Mouse (Mus musculus) erythroblast, embryonic 14.5 days (primary cell): ENCODE measurements around the gene Ms4a10. TPM values are rescaled to one million over a fixed set of nuclear protein-coding genes. Genes with fewer than 3 reads are reported as not detected.

Experiments used
- H3K27me3 ChIP-seq: 2 replicates; pipeline ENCODE4 v1.6.1; 2012; ENCODE audit warnings: inconsistent platforms; ENCODE audit not compliant: control insufficient read depth
- H3K36me3 ChIP-seq: 2 replicates; pipeline ENCODE4 v1.6.1; 2012; ENCODE audit warnings: mild to moderate bottlenecking, inconsistent platforms; ENCODE audit not compliant: control insufficient read depth
- H3K4me1 ChIP-seq: 2 replicates; pipeline ENCODE4 v1.6.1; 2012; ENCODE audit warnings: inconsistent platforms; ENCODE audit not compliant: control insufficient read depth
- H3K4me3 ChIP-seq: replicated peaks from 2 replicates; pipeline ENCODE3; 2012; ENCODE audit warnings: moderate library complexity, mild to moderate bottlenecking, inconsistent platforms
- H3K9me3 ChIP-seq: 2 replicates; pipeline ENCODE4 v1.6.1; 2012; ENCODE audit warnings: low read length, inconsistent platforms, mixed read lengths; ENCODE audit not compliant: control insufficient read depth
- GATA1 ChIP-seq: IDR thresholded peaks from 2 replicates; pipeline ENCODE4 v1.6.1; 2012; ENCODE audit warnings: low read length, inconsistent platforms, mixed read lengths
- TAL1 ChIP-seq: IDR thresholded peaks from 3 replicates; pipeline ENCODE4 v1.6.1; 2012; ENCODE audit warnings: low read length, inconsistent platforms, mixed read lengths
- polyA plus RNA-seq: library from polyadenylated mRNA; stranded (reverse); fragments of >175 nt; gene quantifications from 2 replicates; pipeline ENCODE4 v1.2.3, GENCODE M21; 2012

Ms4a10 gene
- polyA plus RNA-seq, 1 experiment, result not detected

GRCm38 (mm10) chr19:10985889-10986288 is 11.4 kb upstream of the Ms4a10 start:
- Histone ChIP-seq H3K27me3 (no peaks in the 10 kb centered on the region), H3K4me3 (no peak overlapping the region), H3K36me3 (no peaks in the 10 kb centered on the region), H3K4me1 (peaks cover 1% of the 10 kb centered on the region; the same call in 1 of the 2 replicates), H3K9me3 (no peaks in the 10 kb centered on the region)
- TF ChIP-seq TAL1 (no peak), GATA1 (no peak)

- H3K27me3 ChIP-seq, result no peaks in the 10 kb centered on the region
- no peaks in the 10 kb centered on the region for H3K9me3 ChIP-seq
- H3K4me1 ChIP-seq, result peaks cover 5% of the 10 kb centered on the region
- TF ChIP-seq TAL1 (no peak), GATA1 (no peak)
- H3K36me3 ChIP-seq, result no peaks in the 10 kb centered on the region
- H3K4me3 ChIP-seq, result no peak overlapping the region
These were observed 10.1 kb upstream of the Ms4a10 start for GRCm38 (mm10) chr19:10984551-10984950.

- Histone ChIP-seq H3K4me3 (no peak overlapping the region), H3K27me3 (no peaks in the 10 kb centered on the region), H3K9me3 (no peaks in the 10 kb centered on the region), H3K4me1 (peaks cover 5% of the 10 kb centered on the region), H3K36me3 (no peaks in the 10 kb centered on the region)
- no peak for TF ChIP-seq GATA1
- no peak for TF ChIP-seq TAL1
These were observed 8.7 kb upstream of the Ms4a10 start for GRCm38 (mm10) chr19:10983146-10983545.

GRCm38 (mm10) chr19:10980210-10980609 is 5.7 kb upstream of the Ms4a10 start:
- Histone ChIP-seq H3K4me3 (no peak overlapping the region), H3K36me3 (no peaks in the 10 kb centered on the region), H3K27me3 (no peaks in the 10 kb centered on the region), H3K4me1 (peaks cover 5% of the 10 kb centered on the region), H3K9me3 (no peaks in the 10 kb centered on the region)
- no peak for TF ChIP-seq GATA1
- TF ChIP-seq TAL1, result no peak

- H3K27me3 ChIP-seq, result no peaks in the 10 kb centered on the region
- H3K4me3 ChIP-seq, result no peak overlapping the region
- H3K36me3 ChIP-seq, result no peaks in the 10 kb centered on the region
- peaks cover 5% of the 10 kb centered on the region for H3K4me1 ChIP-seq
- no peaks in the 10 kb centered on the region for H3K9me3 ChIP-seq
- no peak for TF ChIP-seq GATA1
- TF ChIP-seq TAL1, result no peak
These were observed 5.0 kb upstream of the Ms4a10 start for GRCm38 (mm10) chr19:10979184-10980168.

GRCm38 (mm10) chr19:10976318-10976717 is 1.8 kb upstream of the Ms4a10 start:
- peaks cover 3% of the 10 kb centered on the region for H3K4me1 ChIP-seq
- no peak overlapping the region for H3K4me3 ChIP-seq
- no peaks in the 10 kb centered on the region for H3K9me3 ChIP-seq
- TF ChIP-seq GATA1 (no peak), TAL1 (no peak)
- H3K36me3 ChIP-seq, result no peaks in the 10 kb centered on the region
- no peaks in the 10 kb centered on the region for H3K27me3 ChIP-seq

- Histone ChIP-seq H3K4me3 (no peak overlapping the region), H3K4me1 (peaks cover 3% of the 10 kb centered on the region), H3K36me3 (no peaks in the 10 kb centered on the region), H3K9me3 (no peaks in the 10 kb centered on the region), H3K27me3 (no peaks in the 10 kb centered on the region)
- TF ChIP-seq TAL1, result no peak
- TF ChIP-seq GATA1, result no peak
These were observed 717 bp upstream of the Ms4a10 start for GRCm38 (mm10) chr19:10975187-10975586.

- H3K27me3 ChIP-seq, result no peaks in the 10 kb centered on the region
- H3K9me3 ChIP-seq, result no peaks in the 10 kb centered on the region
- no peaks in the 10 kb centered on the region for H3K36me3 ChIP-seq
- H3K4me3 ChIP-seq, result no peak overlapping the region
- H3K4me1 ChIP-seq, result no peaks in the 10 kb centered on the region
- TF ChIP-seq TAL1 (no peak), GATA1 (no peak)
These were observed 1.3 kb downstream of the Ms4a10 start for GRCm38 (mm10) chr19:10973187-10973586.

- no peak overlapping the region for H3K4me3 ChIP-seq
- H3K36me3 ChIP-seq, result no peaks in the 10 kb centered on the region
- no peaks in the 10 kb centered on the region for H3K9me3 ChIP-seq
- TF ChIP-seq TAL1, result no peak
- TF ChIP-seq GATA1, result no peak
- no peaks in the 10 kb centered on the region for H3K27me3 ChIP-seq
- H3K4me1 ChIP-seq, result no peaks in the 10 kb centered on the region
These were observed 1.8 kb downstream of the Ms4a10 start for GRCm38 (mm10) chr19:10972660-10973059.

GRCm38 (mm10) chr19:10970457-10970856 is 4.0 kb downstream of the Ms4a10 start:
- no peak for TF ChIP-seq GATA1
- TF ChIP-seq TAL1, result no peak
- H3K4me3 ChIP-seq, result no peak overlapping the region
- no peaks in the 10 kb centered on the region for H3K4me1 ChIP-seq
- H3K27me3 ChIP-seq, result no peaks in the 10 kb centered on the region
- H3K9me3 ChIP-seq, result no peaks in the 10 kb centered on the region
- H3K36me3 ChIP-seq, result no peaks in the 10 kb centered on the region
